Mouse (Mus musculus) G1E (cell line): Measurements from ENCODE around the gene Pet117. TPM values are rescaled to one million over a fixed set of nuclear protein-coding genes. Genes with fewer than 3 reads are reported as not detected.

Experiments
- ATAC-seq: 2 replicates; pipeline ENCODE4 v1.8.0; 2016; ENCODE audit warnings: mild to moderate bottlenecking; ENCODE audit not compliant: insufficient number of reproducible peaks, poor library complexity, low FRiP score, severe bottlenecking; ENCODE audit errors: extremely low read depth
- DNase-seq: peaks from one replicate; pipeline ENCODE4 v3.0.0; 2012; ENCODE audit warnings: low spot score
- H3K27me3 ChIP-seq: 2 replicates; pipeline ENCODE4 v1.6.1; 2012; ENCODE audit warnings: mild to moderate bottlenecking, low read length, inconsistent platforms; ENCODE audit not compliant: insufficient read depth
- H3K36me3 ChIP-seq: replicated peaks from 2 replicates; pipeline ENCODE3; 2012; ENCODE audit warnings: mild to moderate bottlenecking, inconsistent platforms
- H3K4me1 ChIP-seq: 2 replicates; pipeline ENCODE4 v1.6.1; 2012; ENCODE audit warnings: low read depth, low read length, inconsistent platforms, mixed read lengths; ENCODE audit not compliant: insufficient read depth
- H3K4me3 ChIP-seq: 2 replicates; pipeline ENCODE4 v1.5.1; 2012; ENCODE audit warnings: low read depth, mild to moderate bottlenecking, inconsistent platforms, low read length, moderate library complexity, mixed read lengths
- H3K9me3 ChIP-seq: replicated peaks from 2 replicates; pipeline ENCODE4 v1.6.1; 2012; ENCODE audit warnings: inconsistent platforms
- CTCF ChIP-seq: IDR thresholded peaks from 2 replicates; pipeline ENCODE4 v1.5.1; 2012; ENCODE audit warnings: low read depth, low read length, inconsistent platforms, mixed read lengths
- GATA1 ChIP-seq: IDR thresholded peaks from 2 replicates; pipeline ENCODE4 v1.6.1; 2012; ENCODE audit warnings: borderline replicate concordance, low read length, inconsistent platforms, mixed read lengths
- GATA2 ChIP-seq: IDR thresholded peaks from 2 replicates; pipeline ENCODE4 v1.6.1; 2012; ENCODE audit warnings: low read depth, low read length, inconsistent platforms, borderline replicate concordance
- POLR2AphosphoS5 ChIP-seq: IDR thresholded peaks from 2 replicates; pipeline ENCODE4 v1.6.1; 2012; ENCODE audit warnings: low read depth, low read length, inconsistent platforms; ENCODE audit not compliant: insufficient replicate concordance
- TAL1 ChIP-seq: conservative IDR thresholded peaks from 2 replicates; pipeline ENCODE4 v1.6.1; 2012; ENCODE audit warnings: low read depth, low read length, inconsistent platforms, mixed read lengths
- polyA plus RNA-seq: library from polyadenylated mRNA; stranded (reverse); fragments of >175 nt; gene quantifications from 2 replicates; pipeline ENCODE4 v1.2.3, GENCODE M21; 2012
- total RNA-seq, 2 experiments: library from RNA; stranded (forward) in 1 of 2; stranded (reverse) in 1 of 2; fragments of 200-1000 nt in 1 of 2; fragments of >200 nt in 1 of 2; fragmentation: Nextera tagmentation in 1 of 2; gene quantifications; 2 replicates each; pipeline ENCODE4 v1.2.3; 2014 to 2017

Gene Pet117
- total RNA-seq (2014; fragmentation: Nextera tagmentation) = 3.6 TPM in 1 of 2 replicates, not detected in the other
- not detected in 2 replicates for total RNA-seq (2017)
- polyA plus RNA-seq = 5.7 and 25.9 TPM in 2 replicates

GRCm38 (mm10) chr2:144368400-144369019 is at the start of gene Pet117, which contains the start of gene Kat14:
Gene Pet117, plus strand, starts transcription at chr2:144368996.
Gene Kat14, plus strand, starts transcription at chr2:144368983.
- H3K4me1 ChIP-seq = peaks cover 22% of the 10 kb centered on the region
- peak; percentile 79 for DNase-seq
- peaks cover 18% of the 10 kb centered on the region for H3K36me3 ChIP-seq
- H3K27me3 ChIP-seq = no peaks in the 10 kb centered on the region
- TF ChIP-seq GATA1 (no peak), POLR2AphosphoS5 (no peak), GATA2 (no peak), TAL1 (no peak)
- peak within 1 kb of the TSS; percentile 83 for H3K4me3 ChIP-seq
- peak; percentile 91 for ATAC-seq
- H3K9me3 ChIP-seq = no peaks in the 10 kb centered on the region

- Histone ChIP-seq H3K9me3 (no peaks in the 10 kb centered on the region), H3K4me3 (no peak overlapping the region), H3K36me3 (no peaks in the 10 kb centered on the region), H3K4me1 (no peaks in the 10 kb centered on the region), H3K27me3 (peaks cover 3% of the 10 kb centered on the region; the same call in 1 of the 2 replicates)
- TF ChIP-seq TAL1 = no peak
- TF ChIP-seq GATA2 = no peak
- TF ChIP-seq CTCF = no peak
- TF ChIP-seq GATA1 = no peak
- TF ChIP-seq POLR2AphosphoS5 = no peak
- DNase-seq = no peak
- no peak for ATAC-seq
Measured at GRCm38 (mm10) chr2:144324218-144324617, 44.6 kb upstream of the Pet117 start.

GRCm38 (mm10) chr2:144329451-144329850 is 39.3 kb upstream of the Pet117 start:
- TF ChIP-seq GATA1 = no peak
- TF ChIP-seq POLR2AphosphoS5 = no peak
- ATAC-seq = no peak
- H3K36me3 ChIP-seq = no peaks in the 10 kb centered on the region
- H3K4me3 ChIP-seq = no peak overlapping the region
- peaks cover 16% of the 10 kb centered on the region for H3K9me3 ChIP-seq
- H3K27me3 ChIP-seq = peaks cover 23% of the 10 kb centered on the region
- DNase-seq = no peak
- no peaks in the 10 kb centered on the region for H3K4me1 ChIP-seq

- TF ChIP-seq GATA1 = no peak
- no peak for TF ChIP-seq GATA2
- no peak for TF ChIP-seq POLR2AphosphoS5
- TF ChIP-seq TAL1 = no peak
- TF ChIP-seq CTCF = no peak
- ATAC-seq = no peak
- Histone ChIP-seq H3K36me3 (no peaks in the 10 kb centered on the region), H3K9me3 (peaks cover 16% of the 10 kb centered on the region), H3K27me3 (peaks cover 23% of the 10 kb centered on the region), H3K4me1 (no peaks in the 10 kb centered on the region), H3K4me3 (no peak overlapping the region)
- DNase-seq = no peak
Measured at GRCm38 (mm10) chr2:144329937-144330336, 38.9 kb upstream of the Pet117 start.

- ATAC-seq = no peak
- no peaks in the 10 kb centered on the region for H3K4me1 ChIP-seq
Measured at GRCm38 (mm10) chr2:144330352-144330959, 38.3 kb upstream of the Pet117 start.

GRCm38 (mm10) chr2:144330960-144331371 is 37.8 kb upstream of the Pet117 start:
- DNase-seq = no peak
- Histone ChIP-seq H3K4me1 (no peaks in the 10 kb centered on the region), H3K4me3 (no peak overlapping the region; the same call in 1 of the 2 replicates), H3K36me3 (no peaks in the 10 kb centered on the region), H3K9me3 (peaks cover 16% of the 10 kb centered on the region), H3K27me3 (peaks cover 23% of the 10 kb centered on the region)
- no peak for ATAC-seq
- TF ChIP-seq GATA1 (no peak), POLR2AphosphoS5 (no peak), GATA2 (no peak), TAL1 (no peak)

More at GRCm38 (mm10) chr2:144330352-144330959, 38.3 kb upstream of the Pet117 start:
- H3K9me3 ChIP-seq = peaks cover 16% of the 10 kb centered on the region
- no peaks in the 10 kb centered on the region for H3K36me3 ChIP-seq
- DNase-seq = no peak
- H3K4me3 ChIP-seq = no peak overlapping the region; the same call in 1 of the 2 replicates
- peaks cover 23% of the 10 kb centered on the region for H3K27me3 ChIP-seq
- TF ChIP-seq GATA1 = no peak
- TF ChIP-seq POLR2AphosphoS5 = no peak
- no peak for TF ChIP-seq GATA2
- no peak for TF ChIP-seq TAL1
- no peak for TF ChIP-seq CTCF
